Mouse (Mus musculus) thymus, postnatal 4 days (tissue): ENCODE data around the gene Eif4e.

Source experiments
- DNase-seq: peaks from one replicate; pipeline ENCODE4 v3.0.0; 2021

Gene Eif4e

DNA sequence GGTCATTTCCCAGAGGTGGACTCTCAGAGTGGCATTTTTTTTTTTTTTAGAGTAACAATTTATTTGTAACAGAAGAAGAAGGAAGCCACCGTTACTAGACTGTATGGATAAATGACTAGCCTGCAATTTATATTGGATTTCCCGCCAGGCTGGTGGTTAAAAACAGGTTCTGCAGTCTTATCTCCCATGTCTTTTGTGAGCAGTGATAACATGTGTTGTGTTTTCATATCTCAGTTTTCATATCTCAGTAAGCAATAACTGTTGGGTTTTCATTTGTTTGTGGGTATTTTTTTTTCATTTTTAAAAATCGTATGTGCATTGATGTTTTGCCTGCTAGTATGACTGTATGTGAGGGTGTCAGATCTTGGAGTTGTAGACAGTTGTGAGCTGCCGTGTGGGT lies 65.0 kb downstream of the Eif4e start:
- no peak for DNase-seq

DNA sequence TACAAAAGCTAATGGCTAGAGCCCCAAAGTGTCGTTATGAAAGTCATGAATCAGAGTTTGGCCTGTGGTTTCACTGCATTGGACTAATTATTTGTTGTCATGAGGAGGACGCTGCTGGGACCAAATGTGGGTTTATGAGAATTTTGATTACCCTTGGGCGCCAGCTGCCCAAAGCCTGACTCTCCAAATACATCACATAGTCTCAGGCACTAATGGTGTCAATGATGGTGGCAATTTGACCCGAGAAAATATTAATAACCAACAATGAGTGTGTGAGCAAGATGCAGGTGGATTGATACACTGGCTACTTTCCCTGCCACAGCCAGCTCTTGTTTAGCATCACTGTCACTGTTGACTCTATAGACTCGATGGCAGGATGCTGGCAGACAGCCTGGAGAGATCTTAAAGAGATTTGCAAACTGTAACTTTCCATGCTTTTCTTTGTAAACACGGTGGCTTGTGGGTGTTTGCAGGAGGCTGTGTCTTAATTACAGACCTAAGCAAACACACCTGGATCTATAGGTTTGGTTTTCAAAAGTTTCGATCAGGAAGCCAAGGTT lies 65.9 kb downstream of the Eif4e start:
- DNase-seq = no peak

DNA sequence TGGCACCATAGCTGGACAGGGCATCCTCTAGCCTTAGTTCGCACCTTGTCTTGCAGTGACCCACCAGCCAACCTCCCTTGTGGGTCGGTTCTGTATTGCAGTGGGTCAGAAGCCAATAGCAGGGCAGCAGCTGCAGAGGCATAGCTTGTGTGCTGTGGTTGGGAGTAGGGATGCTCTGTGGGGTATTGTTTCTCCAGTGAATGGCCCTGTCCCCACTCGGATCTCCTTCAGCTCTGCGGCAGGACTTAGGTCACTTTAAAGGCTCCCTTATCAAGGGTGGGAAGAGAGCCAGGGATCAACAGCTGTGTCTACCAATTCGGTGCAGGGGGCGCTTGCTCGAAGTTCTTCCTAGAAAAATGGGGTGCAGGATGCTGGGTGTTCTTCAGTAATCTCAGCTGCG lies 67.2 kb downstream of the Eif4e start:
- DNase-seq = no peak

DNA sequence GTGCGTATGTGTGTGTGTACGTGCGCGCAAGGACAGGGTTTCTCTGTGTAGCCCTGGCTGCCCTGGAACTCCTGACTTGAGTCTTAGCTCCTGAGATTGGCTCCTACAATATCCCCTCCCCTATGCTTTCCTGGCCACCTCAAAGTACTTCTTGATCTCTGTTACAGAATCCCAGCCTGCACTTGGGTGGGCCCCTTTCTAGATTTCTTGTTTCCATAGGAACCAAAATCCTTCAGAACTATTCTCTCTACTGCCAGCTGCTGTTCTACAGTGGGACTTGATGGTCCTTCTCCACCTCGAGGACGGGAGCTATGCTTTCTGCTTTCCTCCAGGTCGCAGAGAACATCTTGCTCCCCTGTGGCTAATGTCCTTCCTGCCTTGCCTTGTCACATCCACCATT lies 67.9 kb downstream of the Eif4e start:
- no peak for DNase-seq

DNA sequence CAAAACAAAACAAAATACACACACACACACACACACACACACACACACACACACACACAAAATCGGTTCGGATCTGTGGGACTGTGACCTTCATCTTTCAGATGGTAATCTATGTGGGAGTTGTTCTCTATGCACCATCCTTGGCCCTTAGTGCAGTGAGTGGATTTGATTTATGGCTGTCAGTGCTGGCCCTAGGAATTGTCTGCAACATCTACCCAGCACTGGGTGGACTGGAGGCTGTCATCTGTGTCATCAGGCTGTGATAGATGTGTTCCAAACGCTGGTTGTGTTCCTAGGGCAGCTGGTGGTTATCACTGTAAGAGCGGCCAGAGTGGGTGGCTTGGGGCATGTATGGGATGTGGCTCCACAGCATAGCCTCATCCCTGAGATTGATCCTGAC lies 75.1 kb downstream of the Eif4e start:
- DNase-seq = no peak

DNA sequence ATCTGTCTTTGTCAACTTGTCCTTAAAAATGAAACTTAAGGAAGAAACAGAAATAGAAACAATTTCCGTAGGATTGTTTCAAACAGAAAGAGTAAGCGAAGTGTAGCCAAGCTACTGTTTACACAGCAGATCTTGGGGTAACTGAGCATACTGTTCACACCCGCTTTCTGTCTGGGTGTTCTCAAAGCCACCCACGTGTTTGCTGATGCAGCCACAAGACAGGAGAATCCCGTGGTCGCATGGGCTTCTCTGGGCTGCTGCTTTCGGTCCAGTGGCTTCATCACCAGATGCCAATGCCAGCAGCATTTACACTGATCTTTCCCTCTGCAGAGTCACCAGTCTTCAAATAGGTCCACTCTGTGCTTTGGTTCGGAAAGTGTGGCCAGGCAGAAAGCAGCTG lies 79.2 kb downstream of the Eif4e start:
- no peak for DNase-seq

DNA sequence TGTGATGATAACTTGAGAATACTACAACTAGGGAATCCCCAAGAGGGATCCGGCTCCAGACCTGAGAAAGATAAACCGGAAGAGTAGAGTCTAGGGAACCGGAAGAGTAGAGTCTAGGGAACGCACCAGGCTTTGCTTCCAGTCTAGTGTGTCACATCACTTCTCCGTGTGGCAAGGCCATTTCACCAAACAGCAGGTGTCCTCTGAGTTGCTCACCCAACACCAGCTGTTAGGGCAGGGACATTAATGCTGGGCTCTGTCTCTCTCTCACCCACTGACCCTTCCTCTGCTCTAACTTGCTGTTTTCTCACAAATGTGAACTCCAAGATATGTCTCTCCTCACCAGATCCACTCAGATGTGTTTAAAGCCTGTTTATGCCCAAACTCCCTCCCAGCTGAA lies 82.7 kb downstream of the Eif4e start:
- DNase-seq = no peak
